25 mouse cellular contexts compared by ENCODE assay signal in the genomic region with DNA sequence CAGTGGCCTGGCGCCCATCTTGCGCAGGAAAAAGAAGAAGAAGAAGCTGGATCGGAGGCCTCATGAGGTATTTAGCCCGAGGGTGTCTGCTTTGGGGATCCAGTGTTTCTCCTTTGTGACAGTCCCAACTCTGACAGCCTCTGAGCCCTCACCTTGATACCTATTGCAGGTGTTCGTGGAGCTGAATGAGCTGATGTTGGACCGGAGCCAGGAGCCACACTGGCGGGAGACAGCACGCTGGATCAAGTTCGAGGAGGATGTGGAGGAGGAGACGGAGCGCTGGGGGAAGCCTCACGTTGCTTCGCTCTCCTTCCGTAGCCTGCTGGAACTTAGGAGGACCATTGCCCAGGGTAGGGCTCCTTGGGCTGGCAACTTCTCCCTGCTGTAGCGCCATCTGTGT.
"Had no signal": no experiment of that assay in that cellular context is flagged by ENCODE, and none has a peak within 500 bp of the region (broad histone marks: within the 10 kb centered on the region; RNA-seq: fewer than 3 reads in every experiment).

No protein-coding gene starts in this region.

- H3K4me3 ChIP-seq: layer of hippocampus, adult 2 months; limb, embryonic 12.5 days; liver, embryonic 12.5 days; liver, embryonic 15.5 days; lung, embryonic 15.5 days; megakaryocyte, embryonic 14.5 days; midbrain, embryonic 10.5 days; midbrain, embryonic 13.5 days; neural tube, embryonic 13.5 days; stomach, embryonic 15.5 days had no signal

- H3K27ac ChIP-seq: kidney, postnatal 0 days; layer of hippocampus, adult 2 months; limb, embryonic 12.5 days; liver, embryonic 12.5 days; liver, embryonic 15.5 days; lung, embryonic 15.5 days; midbrain, embryonic 10.5 days; midbrain, embryonic 13.5 days; neural tube, embryonic 13.5 days; stomach, embryonic 15.5 days had no signal

- H3K36me3 ChIP-seq: liver, embryonic 12.5 days; liver, embryonic 15.5 days had no signal

- H3K4me1 ChIP-seq: liver, embryonic 15.5 days had no signal

- DNase-seq: kidney, adult 2 months; kidney, postnatal 25 days; layer of hippocampus, adult 9-11 months; liver; lung, adult 18-20 months; lung, postnatal 10 days; lung, postnatal 36 days; retina, postnatal 1 day; spleen, adult 18-20 months; thymus, adult 2 months; thymus, postnatal 14 days; thymus, postnatal 4 days had no signal

- H3K9ac ChIP-seq: limb, embryonic 12.5 days; liver, embryonic 12.5 days; liver, embryonic 15.5 days; lung, embryonic 15.5 days; midbrain, embryonic 13.5 days; neural tube, embryonic 13.5 days; stomach, embryonic 15.5 days had no signal

- H3K4me2 ChIP-seq: limb, embryonic 12.5 days; liver, embryonic 12.5 days; liver, embryonic 15.5 days; lung, embryonic 15.5 days; midbrain, embryonic 13.5 days; neural tube, embryonic 13.5 days; stomach, embryonic 15.5 days had no signal

- H3K9me3 ChIP-seq: limb, embryonic 12.5 days; liver, embryonic 12.5 days; liver, embryonic 15.5 days; lung, embryonic 15.5 days; megakaryocyte, embryonic 14.5 days; midbrain, embryonic 10.5 days; midbrain, embryonic 13.5 days; neural tube, embryonic 13.5 days; stomach, embryonic 15.5 days had no signal

- H3K27me3 ChIP-seq: limb, embryonic 12.5 days; midbrain, embryonic 13.5 days; neural tube, embryonic 13.5 days; stomach, embryonic 15.5 days had no signal

- ATAC-seq: intestine, postnatal 0 days; liver, embryonic 12.5 days; midbrain, embryonic 13.5 days; midbrain, embryonic 16.5 days had no signal
